In genomic region chr6:50390313-50390712, GRCm38 (mm10) we compare ENCODE assay signal across 11 mouse cellular contexts.
DNase-seq lines count a peak whose midpoint lies in the region; ATAC-seq lines count a peak whose summit lies in the region.
"Had no signal": no experiment of that assay in that cellular context is flagged by ENCODE, and none has a peak within 500 bp of the region (broad histone marks: within the 10 kb centered on the region; RNA-seq: fewer than 3 reads in every experiment).

No protein-coding gene starts in this region.

- 70% methylated on average over 5 of the region's 5 CpGs for WGBS in kidney, embryonic 15.5 days
- 52% methylated on average over 5 of the region's 5 CpGs for WGBS in stomach, embryonic 16.5 days

- H3K27ac ChIP-seq in kidney, embryonic 15.5 days = no peak overlapping the region
- H3K27ac ChIP-seq in stomach, embryonic 16.5 days (ENCODE audit: low read length) = no peak overlapping the region

- no peak overlapping the region for H3K4me2 ChIP-seq in kidney, embryonic 15.5 days
- H3K4me2 ChIP-seq in stomach, embryonic 16.5 days (ENCODE audit: low read depth, low read length) = no peak overlapping the region
- H3K4me2 ChIP-seq: liver, embryonic 11.5 days had no signal

- no peaks in the 10 kb centered on the region for H3K27me3 ChIP-seq in kidney, embryonic 15.5 days
- no peaks in the 10 kb centered on the region for H3K27me3 ChIP-seq in stomach, embryonic 16.5 days (ENCODE audit: control insufficient read depth, insufficient read depth, low read length)

- peaks cover 9% of the 10 kb centered on the region for H3K4me1 ChIP-seq in kidney, embryonic 15.5 days
- peaks cover 4% of the 10 kb centered on the region; the same call in 1 of the 2 replicates for H3K4me1 ChIP-seq in stomach, embryonic 16.5 days (ENCODE audit: control insufficient read depth, insufficient read depth, low read length)

- H3K9me3 ChIP-seq in kidney, embryonic 15.5 days (replicated peaks) = no peaks in the 10 kb centered on the region
- H3K9me3 ChIP-seq in stomach, embryonic 16.5 days (replicated peaks; ENCODE audit: control insufficient read depth, low read length) = no peaks in the 10 kb centered on the region

- ATAC-seq in kidney, embryonic 15.5 days (replicated peaks; ENCODE audit: low FRiP score) = no peak
- peak; percentile 60 for ATAC-seq in CD4-positive, CD25-positive, alpha-beta regulatory T cell, adult 4 months
- peak; percentile 72; the same call in 1 of the 2 replicates for ATAC-seq in stomach, embryonic 16.5 days (ENCODE audit: insufficient read depth, low FRiP score)
- ATAC-seq: hindbrain, embryonic 16.5 days had no signal

- no peaks in the 10 kb centered on the region for H3K36me3 ChIP-seq in kidney, embryonic 15.5 days
- no peaks in the 10 kb centered on the region for H3K36me3 ChIP-seq in stomach, embryonic 16.5 days (ENCODE audit: control insufficient read depth, insufficient read depth, low read length)

- no peak overlapping the region for H3K9ac ChIP-seq in kidney, embryonic 15.5 days
- no peak overlapping the region for H3K9ac ChIP-seq in stomach, embryonic 16.5 days (ENCODE audit: low read length)

- peak; percentile 26 to 46 for DNase-seq in kidney, adult 8-10 months
- DNase-seq in fibroblast of lung, adult 2 months (ENCODE audit: low read depth) = peak; percentile 91
- no peak for DNase-seq in thymus, postnatal 0 days (ENCODE audit: low spot score)
- DNase-seq in cerebellum, postnatal 4 days (ENCODE audit: low spot score in 2 of 2) = no peak
- DNase-seq: cerebellum, adult 11-12 months; thymus, adult 2 months had no signal

- H3K4me3 ChIP-seq in kidney, embryonic 15.5 days (replicated peaks) = no peak overlapping the region
- no peak overlapping the region for H3K4me3 ChIP-seq in stomach, embryonic 16.5 days (replicated peaks; ENCODE audit: low read length)

Comparison
In these comparisons a context has a peak if more than half of its experiments do, and no peak if none do; other contexts are left out.
1. DNase-seq: peak in kidney, adult 8-10 months (2 of 2) and fibroblast of lung, adult 2 months (single experiment); none in thymus, postnatal 0 days (single experiment) and cerebellum, postnatal 4 days (0 of 2).